Mouse (Mus musculus): ENCODE measurements at regions not wholly inside any gene's neighbourhood (a gene's known extent, or its start where the extent isn't known, plus 50 kb on each side); places are given as distances from the start of the nearest gene placed in this dataset.

- no peak for DNase-seq
These were observed 292.6 kb upstream of the Castor2 start for GRCm38 (mm10) chr5:133806891-133807290.

- no peak for DNase-seq
These were observed 297.5 kb upstream of the Castor2 start for GRCm38 (mm10) chr5:133802001-133802400.

- DNase-seq = no peak
These were observed 303.9 kb upstream of the Castor2 start for GRCm38 (mm10) chr5:133795638-133796037.

- DNase-seq = no peak
These were observed 308.8 kb upstream of the Castor2 start for GRCm38 (mm10) chr5:133790726-133791125.

GRCm38 (mm10) chr5:133788006-133788405 is 311.5 kb upstream of the Castor2 start:
- DNase-seq = no peak

- DNase-seq = no peak
These were observed 312.0 kb upstream of the Castor2 start for GRCm38 (mm10) chr5:133787491-133787890.

- no peak for DNase-seq
These were observed 322.9 kb upstream of the Castor2 start for GRCm38 (mm10) chr5:133776591-133776990.

- no peak for DNase-seq
These were observed 325.4 kb upstream of the Castor2 start for GRCm38 (mm10) chr5:133774116-133774515.

- DNase-seq = no peak
These were observed 330.7 kb upstream of the Castor2 start for GRCm38 (mm10) chr5:133768856-133769255.

GRCm38 (mm10) chr5:133757817-133758216 is 341.7 kb upstream of the Castor2 start:
- DNase-seq = no peak

GRCm38 (mm10) chr5:133754180-133754579 is 345.3 kb upstream of the Castor2 start:
- DNase-seq = no peak

GRCm38 (mm10) chr5:133753461-133754160 is 345.9 kb upstream of the Castor2 start:
- DNase-seq = no peak

- no peak for DNase-seq
These were observed 352.6 kb upstream of the Castor2 start for GRCm38 (mm10) chr5:133746960-133747359.

GRCm38 (mm10) chr5:133746411-133746810 is 353.1 kb upstream of the Castor2 start:
- DNase-seq = no peak

GRCm38 (mm10) chr5:133744136-133744535 is 355.4 kb upstream of the Castor2 start:
- DNase-seq = no peak

- DNase-seq = no peak
These were observed 355.9 kb upstream of the Castor2 start for GRCm38 (mm10) chr5:133743606-133744005.

- DNase-seq = no peak
These were observed 367.6 kb upstream of the Castor2 start for GRCm38 (mm10) chr5:133731871-133732270.

- DNase-seq = no peak
These were observed 381.1 kb upstream of the Castor2 start for GRCm38 (mm10) chr5:133718187-133719078.

GRCm38 (mm10) chr5:133715830-133716229 is 383.7 kb upstream of the Castor2 start:
- DNase-seq = no peak

- DNase-seq = no peak
These were observed 386.9 kb upstream of the Castor2 start for GRCm38 (mm10) chr5:133712652-133713051.

GRCm38 (mm10) chr5:133708881-133709280 is 390.6 kb upstream of the Castor2 start:
- DNase-seq = no peak

- DNase-seq = no peak
These were observed 413.3 kb upstream of the Castor2 start for GRCm38 (mm10) chr5:133686206-133686605.

- no peak for DNase-seq
These were observed 416.5 kb upstream of the Castor2 start for GRCm38 (mm10) chr5:133683021-133683420.
